Mouse (Mus musculus): ENCODE results near the gene Vav3.

DNA sequence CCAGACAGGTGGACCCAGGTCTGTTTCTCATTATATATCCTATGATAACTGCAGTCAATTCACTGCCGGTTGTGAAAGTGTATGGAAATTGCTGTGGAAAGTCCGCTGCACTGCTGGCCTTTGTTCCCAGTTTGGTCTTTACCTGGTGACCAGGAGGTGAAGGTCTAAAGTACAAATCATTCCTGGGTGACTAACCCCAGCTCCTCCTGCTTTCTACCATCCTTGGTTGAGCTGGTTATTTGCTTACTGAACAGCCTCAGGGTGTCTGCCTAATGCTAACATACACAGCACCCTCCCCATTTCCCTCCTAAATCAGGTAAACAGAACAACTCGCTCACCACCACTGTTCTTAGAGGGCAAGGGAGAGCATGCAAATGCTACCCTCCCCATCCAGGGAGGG is 237.9 kb downstream of the Vav3 start:
- TF ChIP-seq CTCF (conservative IDR thresholded peaks at IDR 0.05 in 1 of 2, IDR thresholded peaks at IDR 0.05 in 1 of 2; ENCODE audit: low read depth in 2 of 2, low read length in 2 of 2) (no peak), E2F4 (IDR thresholded peaks at IDR 0.05; ENCODE audit: insufficient replicate concordance, low read depth, low read length) (no peak), ZC3H11A (IDR thresholded peaks at IDR 0.05; ENCODE audit: low read depth, low read length) (no peak), POLR2A (IDR thresholded peaks at IDR 0.05; ENCODE audit: low read depth, low read length) (no peak), EP300 (IDR thresholded peaks at IDR 0.05; ENCODE audit: low read length) (no peak), GABPA (IDR thresholded peaks at IDR 0.05; ENCODE audit: insufficient replicate concordance, low read depth, low read length) (no peak), MEF2A (IDR thresholded peaks at IDR 0.05; ENCODE audit: borderline replicate concordance, low read depth, low read length) (no peak), KAT2A (IDR thresholded peaks at IDR 0.05; ENCODE audit: insufficient replicate concordance, low read length) (no peak), MAX (IDR thresholded peaks at IDR 0.05; ENCODE audit: low read length) (no peak), BHLHE40 (IDR thresholded peaks at IDR 0.05; ENCODE audit: low read depth, low read length) (no peak)
